Mouse (Mus musculus) C2C12 (cell line): ENCODE measurements at regions not wholly inside any gene's neighbourhood (a gene's known extent, or its start where the extent isn't known, plus 50 kb on each side); places are given as distances from the start of the nearest gene placed in this dataset.

ENCODE experiments used
- CTCF ChIP-seq: IDR thresholded peaks from one replicate; pipeline ENCODE4 v1.5.1; 2011; ENCODE audit not compliant: control insufficient read depth, insufficient read depth, insufficient read length
- MAX ChIP-seq: IDR thresholded peaks from one replicate; pipeline ENCODE4 v1.6.1; 2011; ENCODE audit warnings: mild to moderate bottlenecking, control low read depth
- MYOD1 ChIP-seq: IDR thresholded peaks from one replicate; pipeline ENCODE4 v1.6.1; 2011; ENCODE audit warnings: low read depth; ENCODE audit not compliant: control insufficient read depth, insufficient read length
- MYOG ChIP-seq: IDR thresholded peaks from one replicate; pipeline ENCODE4 v1.6.1; 2011; ENCODE audit not compliant: control insufficient read depth, insufficient read length; ENCODE audit errors: extremely low read depth
- USF1 ChIP-seq: IDR thresholded peaks from one replicate; pipeline ENCODE4 v1.6.1; 2011; ENCODE audit warnings: low read depth, mild to moderate bottlenecking, control low read depth, moderate library complexity

- TF ChIP-seq MAX (no peak), CTCF (no peak), MYOD1 (no peak), USF1 (no peak), MYOG (no peak)
These were observed 178.9 kb upstream of the Zpld1 start for GRCm38 (mm10) chr16:55476544-55477208.
